Mouse (Mus musculus): ENCODE measurements around the gene Dnaaf1. TPM values are rescaled to one million over a fixed set of nuclear protein-coding genes. Genes with fewer than 3 reads are reported as not detected.
A peak's percentile ranks its signal among the peaks of the same experiment; 100 is the strongest.

Dnaaf1 gene
- polyA plus RNA-seq, 1 experiment from 2014 or later, result 0.20 TPM

DNA sequence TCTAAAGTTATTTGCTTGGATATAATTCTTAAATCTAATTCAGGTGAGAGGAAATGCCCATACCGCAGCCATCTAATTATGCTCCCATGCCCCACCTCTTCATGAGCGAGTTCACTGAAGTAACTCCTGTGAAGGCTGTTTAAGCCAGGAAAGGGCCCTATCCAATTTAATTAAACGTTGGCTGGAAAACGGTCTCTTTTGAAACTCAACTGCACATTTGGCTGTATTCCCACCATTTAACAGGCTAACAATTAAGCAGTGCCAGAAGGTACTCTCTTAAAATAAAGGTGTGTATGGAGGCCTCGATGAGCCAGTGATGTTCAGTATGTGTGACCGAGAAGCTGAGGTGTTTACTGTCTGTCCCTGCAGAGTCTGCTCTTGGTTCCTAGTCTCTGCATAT lies 19.2 kb upstream of the Dnaaf1 start:
- no peak overlapping the region for H3K4me2 ChIP-seq
- no peak overlapping the region for H3K9ac ChIP-seq (replicated peaks)
- H3K36me3 ChIP-seq, result no peaks in the 10 kb centered on the region
- H3K4me3 ChIP-seq (replicated peaks), result no peak overlapping the region
- 52% methylated on average over 6 of the region's 6 CpGs for WGBS
- peaks cover 46% of the 10 kb centered on the region for H3K4me1 ChIP-seq
- no peaks in the 10 kb centered on the region for H3K27me3 ChIP-seq (replicated peaks)
- H3K27ac ChIP-seq (replicated peaks), result no peak overlapping the region
- ATAC-seq (ENCODE audit: low FRiP score), result no peak
- no peaks in the 10 kb centered on the region for H3K9me3 ChIP-seq (replicated peaks)

DNA sequence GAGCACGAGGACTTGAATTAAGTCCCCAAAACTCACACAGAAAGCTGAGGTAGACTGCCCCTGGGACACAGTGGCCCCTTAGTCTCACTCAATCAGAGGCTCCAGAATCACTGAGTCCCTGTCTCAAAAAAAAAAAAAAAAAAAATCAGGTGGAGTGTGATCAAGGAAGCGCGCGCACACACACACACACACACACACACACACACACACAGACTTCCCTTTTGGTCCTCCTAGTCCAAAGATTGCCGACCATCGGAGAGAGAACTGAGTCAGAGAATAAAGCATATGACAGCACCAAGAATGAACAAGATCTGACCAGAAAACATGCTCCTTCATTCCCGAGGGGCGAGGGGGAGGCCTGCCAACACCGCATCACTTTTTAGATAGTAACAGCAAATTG lies 17.9 kb upstream of the Dnaaf1 start:
- WGBS, result 76% methylated on average over 9 of the region's 9 CpGs
- no peaks in the 10 kb centered on the region for H3K27me3 ChIP-seq (replicated peaks)
- peaks cover 6% of the 10 kb centered on the region for H3K36me3 ChIP-seq
- no peaks in the 10 kb centered on the region for H3K9me3 ChIP-seq (replicated peaks)
- H3K4me2 ChIP-seq, result peak overlapping the region; percentile 78
- peak overlapping the region; percentile 65 for H3K9ac ChIP-seq (replicated peaks)
- ATAC-seq (ENCODE audit: low FRiP score), result no peak
- peak overlapping the region; percentile 66 for H3K4me3 ChIP-seq (replicated peaks)
- H3K4me1 ChIP-seq, result peaks cover 45% of the 10 kb centered on the region
- H3K27ac ChIP-seq (replicated peaks), result no peak overlapping the region

DNA sequence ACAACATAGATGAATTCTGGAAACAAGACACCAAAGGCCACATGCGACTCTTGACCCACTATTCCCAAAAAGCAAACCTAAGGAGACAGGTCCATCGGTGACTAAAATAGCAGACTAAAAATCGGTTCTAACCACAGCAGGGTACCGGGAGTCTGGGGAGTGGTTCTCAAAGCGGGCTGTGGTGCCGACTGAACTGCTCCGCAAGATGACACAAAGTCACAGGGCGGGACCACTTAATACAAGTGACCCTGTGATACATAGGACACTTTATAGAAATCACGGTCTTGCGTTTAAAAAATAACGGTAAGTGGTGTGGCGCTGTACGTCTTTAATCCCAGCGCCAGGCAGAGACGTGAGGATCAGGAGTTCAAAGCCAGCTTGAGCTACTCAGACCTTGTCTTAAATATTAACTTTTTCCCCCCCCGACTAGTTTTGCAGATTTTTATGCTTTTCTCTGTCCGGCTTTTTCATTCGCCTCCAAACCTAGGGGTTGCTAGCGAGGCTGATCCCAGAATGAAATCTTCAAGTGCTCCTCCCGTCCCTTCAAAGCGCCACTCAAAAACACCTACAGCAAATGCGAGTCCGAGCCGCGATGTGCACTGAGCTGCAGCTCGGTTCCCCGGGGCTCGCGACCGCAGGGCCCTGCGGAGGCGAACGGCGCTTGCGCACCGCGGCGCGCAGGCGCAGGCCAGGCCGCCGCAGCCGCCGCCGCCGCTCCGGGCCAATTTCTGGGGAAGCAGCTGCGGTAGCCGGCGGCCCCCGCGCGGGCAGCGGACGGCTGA lies 17.0 kb upstream of the Dnaaf1 start:
- H3K4me3 ChIP-seq (replicated peaks), result peak overlapping the region; percentile 66
- ATAC-seq (ENCODE audit: low FRiP score), result peak; percentile 92
- WGBS, result under 1% methylated on average over 54 of the region's 55 CpGs
- peak overlapping the region; percentile 94 for H3K27ac ChIP-seq (replicated peaks)
- H3K9me3 ChIP-seq (replicated peaks), result no peaks in the 10 kb centered on the region
- H3K36me3 ChIP-seq, result peaks cover 14% of the 10 kb centered on the region
- H3K9ac ChIP-seq (replicated peaks), result peak overlapping the region; percentile 65
- peaks cover 41% of the 10 kb centered on the region for H3K4me1 ChIP-seq
- no peaks in the 10 kb centered on the region for H3K27me3 ChIP-seq (replicated peaks)
- peak overlapping the region; percentile 78 for H3K4me2 ChIP-seq

DNA sequence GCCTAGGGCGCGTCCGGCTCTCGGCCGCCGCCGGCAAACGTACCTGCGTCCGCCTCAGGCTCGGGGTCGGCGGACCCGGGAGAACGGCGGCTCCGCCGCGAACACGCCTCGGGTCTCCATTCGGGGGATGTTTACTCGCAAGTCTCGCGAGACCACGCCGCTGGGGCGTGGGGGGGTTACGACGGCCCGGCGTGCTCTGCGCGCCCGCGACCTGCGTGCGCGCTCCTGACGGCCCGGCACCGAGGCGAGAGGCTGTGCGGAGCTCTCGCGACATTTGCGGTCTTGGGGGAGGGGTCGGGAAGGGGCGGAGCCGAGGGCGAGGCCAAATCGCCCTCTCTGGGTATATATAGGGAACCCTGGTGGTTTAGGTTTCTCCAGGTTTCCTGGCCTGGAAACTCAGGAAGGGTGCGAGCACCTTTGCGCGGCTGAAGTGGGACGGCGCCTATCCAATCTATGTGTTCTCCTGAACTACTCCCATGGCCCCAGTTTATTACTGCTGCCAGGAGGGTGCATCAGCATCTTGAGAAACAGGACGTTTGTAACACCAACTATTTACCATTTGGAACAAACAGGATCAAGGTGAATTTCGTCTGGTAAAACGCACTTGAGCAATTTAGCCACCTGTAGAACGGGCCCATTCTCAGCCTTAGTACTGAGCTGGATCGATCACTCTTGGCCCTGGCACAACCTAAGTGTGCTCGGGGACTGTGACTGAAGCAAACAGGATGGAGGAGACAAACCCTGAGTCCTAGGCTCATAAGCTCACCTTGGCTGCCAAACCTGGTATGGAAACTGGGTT lies 16.2 kb upstream of the Dnaaf1 start, which contains the start of gene Mbtps1:
TSS of gene Mbtps1 (minus strand) at position 133 of the 799 bp plus-strand sequence.
- H3K4me3 ChIP-seq (replicated peaks), result peak within 1 kb of the TSS; percentile 66
- no peaks in the 10 kb centered on the region for H3K27me3 ChIP-seq (replicated peaks)
- H3K9me3 ChIP-seq (replicated peaks), result no peaks in the 10 kb centered on the region
- H3K4me2 ChIP-seq, result peak within 1 kb of the TSS; percentile 78
- H3K4me1 ChIP-seq, result peaks cover 39% of the 10 kb centered on the region
- H3K9ac ChIP-seq (replicated peaks), result peak within 1 kb of the TSS; percentile 65
- peak; percentile 97 for ATAC-seq (ENCODE audit: low FRiP score)
- H3K36me3 ChIP-seq, result peaks cover 22% of the 10 kb centered on the region
- H3K27ac ChIP-seq (replicated peaks), result peak within 1 kb of the TSS; percentile 94
- 6% methylated on average over 56 of the region's 63 CpGs for WGBS

DNA sequence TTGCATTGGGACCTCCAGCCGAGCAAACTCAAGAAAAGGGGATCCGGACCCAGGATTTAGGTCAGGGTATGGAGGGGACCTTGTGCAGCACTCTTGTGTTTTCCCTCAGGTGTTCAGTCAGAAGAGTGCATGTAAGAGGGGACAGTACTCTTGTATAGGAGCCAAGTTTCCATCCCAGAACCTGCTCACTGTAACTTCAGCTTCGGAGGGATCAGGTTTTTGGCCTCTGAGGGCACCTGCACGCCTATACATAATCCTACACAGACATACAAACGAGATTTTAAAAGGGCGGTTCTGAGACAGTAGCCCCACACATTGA lies 15.7 kb upstream of the Dnaaf1 start:
- no peaks in the 10 kb centered on the region for H3K27me3 ChIP-seq (replicated peaks)
- peak overlapping the region; percentile 45; the same call in 1 of the 2 replicates for H3K9ac ChIP-seq (replicated peaks)
- peak; percentile 19; the same call in 1 of the 2 replicates for ATAC-seq (ENCODE audit: low FRiP score)
- H3K36me3 ChIP-seq, result peaks cover 28% of the 10 kb centered on the region
- H3K4me3 ChIP-seq (replicated peaks), result peak overlapping the region; percentile 66
- WGBS, result 91% methylated on average over 6 of the region's 6 CpGs
- peaks cover 36% of the 10 kb centered on the region for H3K4me1 ChIP-seq
- H3K4me2 ChIP-seq, result peak overlapping the region; percentile 68
- peak overlapping the region; percentile 80 for H3K27ac ChIP-seq (replicated peaks)
- H3K9me3 ChIP-seq (replicated peaks), result no peaks in the 10 kb centered on the region

DNA sequence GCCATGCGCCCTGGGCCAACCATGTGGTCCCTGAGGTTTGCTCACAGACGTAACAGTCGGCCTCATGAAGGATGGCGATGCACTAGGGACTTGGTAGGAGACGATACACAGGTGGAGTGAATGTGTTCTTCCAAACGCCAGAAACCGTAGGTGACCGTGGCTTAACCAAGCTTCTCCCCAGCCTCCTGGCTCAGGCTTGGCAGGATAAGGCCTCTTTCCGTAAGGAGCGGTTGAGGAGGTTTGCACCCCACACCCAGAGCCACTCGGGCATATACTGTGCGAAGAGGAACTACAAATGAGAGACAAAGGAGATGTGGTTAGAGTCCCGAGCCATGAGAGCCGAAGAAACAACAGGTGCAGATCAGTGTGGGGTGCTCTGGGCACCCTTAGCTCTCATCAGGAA lies 11.2 kb upstream of the Dnaaf1 start:
- no peaks in the 10 kb centered on the region for H3K27me3 ChIP-seq (replicated peaks)
- peaks cover 63% of the 10 kb centered on the region for H3K36me3 ChIP-seq
- H3K9me3 ChIP-seq (replicated peaks), result no peaks in the 10 kb centered on the region
- no peak overlapping the region for H3K9ac ChIP-seq (replicated peaks)
- 92% methylated on average over 14 of the region's 14 CpGs for WGBS
- no peak overlapping the region for H3K4me3 ChIP-seq (replicated peaks)
- ATAC-seq (ENCODE audit: low FRiP score), result no peak
- H3K4me2 ChIP-seq, result no peak overlapping the region
- H3K27ac ChIP-seq (replicated peaks), result no peak overlapping the region
- H3K4me1 ChIP-seq, result peaks cover 6% of the 10 kb centered on the region

DNA sequence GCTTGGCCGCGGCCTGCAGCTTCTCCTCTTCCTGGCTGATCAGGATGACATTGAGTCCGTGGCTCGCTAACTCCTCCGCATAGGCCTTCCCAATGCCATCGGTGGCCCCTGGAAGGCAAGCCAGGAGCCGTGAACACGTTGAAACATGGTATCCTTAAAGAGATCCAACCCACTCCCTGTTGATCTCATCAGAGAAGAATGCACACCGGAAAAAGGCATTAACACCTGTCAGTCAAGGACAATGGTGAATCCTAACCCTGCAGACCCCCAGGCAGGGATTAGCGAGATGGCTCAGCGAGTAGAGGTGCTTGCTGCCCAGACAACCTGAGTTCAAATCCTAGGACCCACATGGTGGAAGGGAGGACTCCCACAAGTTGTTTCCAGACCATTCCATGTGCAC lies 8.7 kb upstream of the Dnaaf1 start:
- Histone ChIP-seq H3K4me1 (peaks cover 5% of the 10 kb centered on the region; the same call in 1 of the 2 replicates), H3K27me3 (replicated peaks) (no peaks in the 10 kb centered on the region), H3K4me2 (no peak overlapping the region), H3K36me3 (peaks cover 63% of the 10 kb centered on the region), H3K9ac (replicated peaks) (no peak overlapping the region), H3K4me3 (replicated peaks) (no peak overlapping the region), H3K27ac (replicated peaks) (no peak overlapping the region), H3K9me3 (replicated peaks) (no peaks in the 10 kb centered on the region)
- no peak for ATAC-seq (ENCODE audit: low FRiP score)
- WGBS, result 86% methylated on average over 11 of the region's 11 CpGs

DNA sequence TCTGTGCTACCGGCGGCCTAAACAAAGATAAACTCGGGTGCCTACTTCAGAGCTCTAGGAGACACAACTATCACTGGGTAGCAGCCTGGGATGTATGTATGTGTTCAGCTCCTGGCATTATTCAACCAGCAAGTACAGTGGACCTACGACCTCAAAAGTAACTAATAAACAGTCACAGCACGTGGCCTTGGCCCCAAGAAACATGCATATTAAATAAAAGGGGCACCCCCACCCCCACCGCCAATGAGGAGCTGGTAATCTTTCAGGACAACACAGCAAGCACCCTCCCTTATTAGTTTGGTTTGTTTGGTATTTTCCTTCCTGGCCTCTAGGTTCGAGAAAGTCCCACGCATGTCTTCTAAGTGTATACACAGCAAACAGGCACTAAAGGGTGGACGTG lies 6.8 kb upstream of the Dnaaf1 start:
- H3K4me1 ChIP-seq, result peaks cover 14% of the 10 kb centered on the region
- H3K9ac ChIP-seq (replicated peaks), result no peak overlapping the region
- no peak overlapping the region for H3K4me3 ChIP-seq (replicated peaks)
- ATAC-seq (ENCODE audit: low FRiP score), result no peak
- H3K27me3 ChIP-seq (replicated peaks), result no peaks in the 10 kb centered on the region
- 90% methylated on average over 9 of the region's 9 CpGs for WGBS
- H3K4me2 ChIP-seq, result no peak overlapping the region
- H3K27ac ChIP-seq (replicated peaks), result no peak overlapping the region
- H3K36me3 ChIP-seq, result peaks cover 46% of the 10 kb centered on the region
- no peaks in the 10 kb centered on the region for H3K9me3 ChIP-seq (replicated peaks)

DNA sequence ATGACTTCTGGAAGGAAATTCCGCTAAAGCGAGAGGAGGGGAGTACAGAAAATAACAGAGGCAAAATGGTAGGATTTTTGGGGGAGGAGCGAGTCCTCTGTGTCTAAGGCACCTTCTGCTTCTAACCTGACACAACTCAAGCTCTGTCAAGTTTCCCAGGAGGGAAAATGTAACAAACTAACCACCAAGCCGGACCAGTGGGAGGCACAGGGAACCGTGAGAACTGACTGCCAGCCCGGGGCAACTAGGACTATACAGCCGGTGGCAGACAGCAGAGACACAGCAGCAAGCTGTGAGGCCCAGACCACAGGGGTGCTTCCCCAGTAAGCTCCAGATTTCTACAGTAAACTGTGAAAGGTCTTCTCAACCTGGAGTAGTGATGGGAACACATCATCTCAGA lies 6.1 kb upstream of the Dnaaf1 start:
- Histone ChIP-seq H3K4me3 (replicated peaks) (no peak overlapping the region), H3K9me3 (replicated peaks) (no peaks in the 10 kb centered on the region), H3K4me2 (no peak overlapping the region), H3K27ac (replicated peaks) (no peak overlapping the region), H3K9ac (replicated peaks) (no peak overlapping the region), H3K36me3 (peaks cover 39% of the 10 kb centered on the region), H3K27me3 (replicated peaks) (no peaks in the 10 kb centered on the region), H3K4me1 (peaks cover 21% of the 10 kb centered on the region)
- WGBS, result 63% methylated on average over 7 of the region's 7 CpGs
- ATAC-seq (ENCODE audit: low FRiP score), result no peak

DNA sequence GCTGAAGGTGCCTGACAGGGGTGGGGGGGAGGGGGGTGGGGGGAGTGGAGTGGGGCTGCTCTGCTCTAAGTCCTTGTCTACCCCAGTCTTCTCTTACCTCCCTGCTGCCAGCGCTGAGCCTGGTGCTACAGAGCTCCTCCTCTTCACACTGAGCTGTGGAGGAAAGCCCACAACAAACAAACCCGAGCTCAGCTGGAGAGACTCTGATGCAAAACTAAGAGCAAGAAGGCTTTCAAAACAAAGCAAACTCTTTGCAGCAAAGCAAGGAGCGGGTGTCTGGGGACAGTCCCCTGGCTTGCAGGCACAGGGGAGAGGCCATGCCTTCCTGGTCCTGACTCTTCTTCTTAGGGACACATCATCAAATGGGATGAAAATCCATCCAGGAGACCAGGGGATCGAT lies 5.2 kb upstream of the Dnaaf1 start:
- no peak overlapping the region for H3K4me3 ChIP-seq (replicated peaks)
- no peaks in the 10 kb centered on the region for H3K27me3 ChIP-seq (replicated peaks)
- no peak overlapping the region for H3K4me2 ChIP-seq
- H3K4me1 ChIP-seq, result peaks cover 24% of the 10 kb centered on the region
- no peak overlapping the region for H3K9ac ChIP-seq (replicated peaks)
- no peak for ATAC-seq (ENCODE audit: low FRiP score)
- peaks cover 30% of the 10 kb centered on the region for H3K36me3 ChIP-seq
- no peak overlapping the region for H3K27ac ChIP-seq (replicated peaks)
- 48% methylated on average over 4 of the region's 4 CpGs for WGBS
- H3K9me3 ChIP-seq (replicated peaks), result no peaks in the 10 kb centered on the region

DNA sequence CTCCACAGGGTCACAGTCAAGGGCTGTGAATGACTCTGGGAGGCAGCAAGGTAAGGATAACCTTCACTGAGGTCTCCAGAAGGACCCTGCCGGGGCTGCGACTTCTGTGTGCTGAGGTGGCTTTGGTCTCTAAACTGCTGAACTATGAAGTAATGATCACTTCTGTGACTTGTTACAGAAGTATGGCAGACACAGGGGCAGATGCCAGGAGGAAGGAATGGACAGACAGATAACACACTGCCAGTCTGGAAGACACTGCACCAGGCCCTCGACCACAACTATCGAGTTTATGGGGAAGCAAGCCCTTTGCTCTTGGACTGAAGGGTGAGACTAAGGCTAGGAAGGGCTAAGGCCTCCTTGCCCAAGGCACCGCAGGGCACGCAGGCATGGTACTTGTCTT lies 3.9 kb upstream of the Dnaaf1 start:
- ATAC-seq (ENCODE audit: low FRiP score), result no peak

DNA sequence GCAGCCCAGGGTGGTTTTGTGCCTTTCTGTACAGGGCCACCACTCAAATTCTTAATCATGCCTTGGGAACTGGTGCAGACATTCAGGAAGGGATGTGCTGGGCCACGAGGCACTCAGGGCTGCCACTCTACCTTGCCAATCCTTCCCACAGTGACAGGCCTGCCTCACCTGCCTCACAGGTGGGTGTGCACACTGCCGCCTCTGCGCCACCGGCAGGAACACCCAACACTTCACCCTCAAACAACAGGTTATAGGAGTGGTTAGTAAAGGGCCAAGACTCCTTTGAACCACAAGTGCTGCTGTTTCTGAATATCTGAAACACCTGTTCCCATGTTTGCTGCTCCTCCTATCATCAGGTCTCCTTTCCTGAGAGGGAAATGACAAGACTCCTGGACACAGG lies 2.6 kb upstream of the Dnaaf1 start:
- Histone ChIP-seq H3K4me2 (no peak overlapping the region), H3K36me3 (0 out of 2 replicates have a peak, but pooled peaks cover 10% of the 10 kb centered on the region), H3K4me1 (peaks cover 30% of the 10 kb centered on the region), H3K4me3 (replicated peaks) (no peak overlapping the region), H3K27ac (replicated peaks) (no peak overlapping the region), H3K27me3 (replicated peaks) (peaks cover 12% of the 10 kb centered on the region; the same call in 1 of the 2 replicates), H3K9ac (replicated peaks) (no peak overlapping the region), H3K9me3 (replicated peaks) (no peaks in the 10 kb centered on the region)
- 90% methylated on average over 4 of the region's 4 CpGs for WGBS
- no peak for ATAC-seq (ENCODE audit: low FRiP score)

More for the DNA sequence above, 3.9 kb upstream of the Dnaaf1 start:
- WGBS, result 93% methylated on average over 6 of the region's 6 CpGs
- Histone ChIP-seq H3K36me3 (peaks cover 18% of the 10 kb centered on the region), H3K9ac (replicated peaks) (no peak overlapping the region), H3K9me3 (replicated peaks) (no peaks in the 10 kb centered on the region), H3K4me2 (no peak overlapping the region), H3K4me3 (replicated peaks) (no peak overlapping the region), H3K27me3 (replicated peaks) (peaks cover 5% of the 10 kb centered on the region; the same call in 1 of the 2 replicates), H3K4me1 (peaks cover 30% of the 10 kb centered on the region), H3K27ac (replicated peaks) (no peak overlapping the region)
